Mouse (Mus musculus) embryonic facial prominence, embryonic 10.5 days (tissue): ENCODE results near the gene Slc25a47. TPM values are rescaled to one million over a fixed set of nuclear protein-coding genes. Genes with fewer than 3 reads are reported as not detected.

Experiments
- DNase-seq: peaks from one replicate; pipeline ENCODE4 v3.0.0-alpha.2; 2017; ENCODE audit warnings: low spot score
- H3K27ac ChIP-seq: fragments of 300-500 bp; sonication (generic); replicated peaks from 2 replicates; pipeline ENCODE4 v1.5.1; 2016; ENCODE audit warnings: mild to moderate bottlenecking
- H3K27me3 ChIP-seq: fragments of 300-500 bp; sonication (generic); replicated peaks from 2 replicates; pipeline ENCODE4 v1.6.1; 2016; ENCODE audit warnings: low read depth, mild to moderate bottlenecking; ENCODE audit not compliant: poor library complexity, severe bottlenecking
- H3K36me3 ChIP-seq: fragments of 300-500 bp; sonication (generic); replicated peaks from 2 replicates; pipeline ENCODE4 v1.6.1; 2016; ENCODE audit warnings: mild to moderate bottlenecking, moderate library complexity
- H3K4me1 ChIP-seq: fragments of 300-500 bp; sonication (generic); 2 replicates; pipeline ENCODE4 v1.6.1; 2016
- H3K4me3 ChIP-seq: fragments of 300-500 bp; sonication (generic); 2 replicates; pipeline ENCODE4 v1.5.1; 2016; ENCODE audit warnings: mild to moderate bottlenecking, moderate library complexity
- H3K9me3 ChIP-seq: fragments of 300-500 bp; sonication (generic); 2 replicates; pipeline ENCODE4 v1.6.1; 2016; ENCODE audit warnings: mild to moderate bottlenecking
- WGBS: fragments of 180-500 bp; shearing (Covaris S2); methylation state at CpG from one replicate; pipeline ENCODE4 v1.1.7; 2016; 5-methylcytosine and 5-hydroxymethylcytosine counted together
- polyA plus RNA-seq: library from polyadenylated mRNA; unstranded; fragments of >200 nt; fragmentation: Nextera tagmentation; extraction: Ambion mirVana; gene quantifications from 2 replicates; pipeline ENCODE4 v1.2.1, GENCODE M21; 2016

The Slc25a47 gene
- polyA plus RNA-seq, 1 experiment from 2014 or later = 15.2 TPM

- Histone ChIP-seq H3K4me3 (no peak overlapping the region), H3K4me1 (peaks cover 27% of the 10 kb centered on the region), H3K27me3 (no peaks in the 10 kb centered on the region), H3K27ac (no peak overlapping the region), H3K36me3 (peaks cover 35% of the 10 kb centered on the region), H3K9me3 (no peaks in the 10 kb centered on the region)
- 87% methylated on average over 8 of the region's 8 CpGs for WGBS
- no peak for DNase-seq
Measured at GRCm38 (mm10) chr12:108850886-108851285, 15.0 kb downstream of the Slc25a47 start.

GRCm38 (mm10) chr12:108852822-108853221 is 17.0 kb downstream of the Slc25a47 start:
- no peaks in the 10 kb centered on the region for H3K9me3 ChIP-seq
- peak overlapping the region; percentile 44; the same call in 1 of the 2 replicates for H3K27ac ChIP-seq
- H3K36me3 ChIP-seq = peaks cover 24% of the 10 kb centered on the region
- 86% methylated on average over 8 of the region's 8 CpGs for WGBS
- DNase-seq = no peak
- no peaks in the 10 kb centered on the region for H3K27me3 ChIP-seq
- peaks cover 45% of the 10 kb centered on the region for H3K4me1 ChIP-seq
- no peak overlapping the region for H3K4me3 ChIP-seq

GRCm38 (mm10) chr12:108855081-108855480 is 19.2 kb downstream of the Slc25a47 start:
- H3K27me3 ChIP-seq = no peaks in the 10 kb centered on the region
- 90% methylated on average over 10 of the region's 10 CpGs for WGBS
- peaks cover 29% of the 10 kb centered on the region for H3K36me3 ChIP-seq
- H3K27ac ChIP-seq = no peak overlapping the region
- H3K9me3 ChIP-seq = no peaks in the 10 kb centered on the region
- DNase-seq = no peak
- H3K4me3 ChIP-seq = no peak overlapping the region
- H3K4me1 ChIP-seq = peaks cover 41% of the 10 kb centered on the region

GRCm38 (mm10) chr12:108856186-108856585 is 20.3 kb downstream of the Slc25a47 start:
- H3K27ac ChIP-seq = 0 out of 2 replicates have a peak overlapping the region, but pooled peaks have one; percentile 42
- no peaks in the 10 kb centered on the region for H3K27me3 ChIP-seq
- no peak overlapping the region for H3K4me3 ChIP-seq
- peaks cover 40% of the 10 kb centered on the region for H3K36me3 ChIP-seq
- peaks cover 30% of the 10 kb centered on the region for H3K4me1 ChIP-seq
- H3K9me3 ChIP-seq = no peaks in the 10 kb centered on the region
- DNase-seq = no peak
- 88% methylated on average over 8 of the region's 8 CpGs for WGBS

- Histone ChIP-seq H3K27ac (peak overlapping the region; percentile 30; the same call in 1 of the 2 replicates), H3K36me3 (peaks cover 49% of the 10 kb centered on the region), H3K4me1 (peaks cover 22% of the 10 kb centered on the region), H3K4me3 (no peak overlapping the region), H3K9me3 (no peaks in the 10 kb centered on the region), H3K27me3 (no peaks in the 10 kb centered on the region)
- no peak for DNase-seq
- WGBS = 88% methylated on average over 7 of the region's 7 CpGs
Measured at GRCm38 (mm10) chr12:108857109-108857508, 21.3 kb downstream of the Slc25a47 start.

GRCm38 (mm10) chr12:108857589-108858184 is 21.8 kb downstream of the Slc25a47 start:
- WGBS = 78% methylated on average over 7 of the region's 7 CpGs
- Histone ChIP-seq H3K9me3 (no peaks in the 10 kb centered on the region), H3K27me3 (no peaks in the 10 kb centered on the region), H3K4me3 (no peak overlapping the region), H3K36me3 (peaks cover 55% of the 10 kb centered on the region), H3K4me1 (peaks cover 22% of the 10 kb centered on the region), H3K27ac (0 out of 2 replicates have a peak overlapping the region, but pooled peaks have one; percentile 3)
- DNase-seq = no peak

GRCm38 (mm10) chr12:108858486-108858885 is 22.6 kb downstream of the Slc25a47 start:
- WGBS = 84% methylated on average over 5 of the region's 5 CpGs
- Histone ChIP-seq H3K4me3 (no peak overlapping the region), H3K4me1 (peaks cover 22% of the 10 kb centered on the region), H3K27ac (no peak overlapping the region), H3K9me3 (no peaks in the 10 kb centered on the region), H3K36me3 (peaks cover 63% of the 10 kb centered on the region), H3K27me3 (no peaks in the 10 kb centered on the region)
- DNase-seq = no peak

- DNase-seq = no peak
- Histone ChIP-seq H3K4me3 (no peak overlapping the region), H3K27me3 (no peaks in the 10 kb centered on the region), H3K27ac (no peak overlapping the region), H3K4me1 (no peaks in the 10 kb centered on the region), H3K36me3 (peaks cover 100% of the 10 kb centered on the region), H3K9me3 (no peaks in the 10 kb centered on the region)
- 93% methylated on average over 6 of the region's 6 CpGs for WGBS
Measured at GRCm38 (mm10) chr12:108865007-108865494, 29.2 kb downstream of the Slc25a47 start.

- no peaks in the 10 kb centered on the region for H3K27me3 ChIP-seq
- peaks cover 100% of the 10 kb centered on the region for H3K36me3 ChIP-seq
- H3K4me3 ChIP-seq = no peak overlapping the region
- H3K9me3 ChIP-seq = no peaks in the 10 kb centered on the region
- WGBS = 85% methylated on average over 2 of the region's 2 CpGs
- H3K27ac ChIP-seq = no peak overlapping the region
- no peak for DNase-seq
- no peaks in the 10 kb centered on the region for H3K4me1 ChIP-seq
Measured at GRCm38 (mm10) chr12:108869575-108869974, 33.7 kb downstream of the Slc25a47 start.

GRCm38 (mm10) chr12:108873122-108873521 is 37.3 kb downstream of the Slc25a47 start:
- WGBS = 87% methylated on average over 5 of the region's 5 CpGs
- peaks cover 99% of the 10 kb centered on the region for H3K36me3 ChIP-seq
- no peaks in the 10 kb centered on the region for H3K9me3 ChIP-seq
- no peak for DNase-seq
- H3K27ac ChIP-seq = no peak overlapping the region
- H3K4me1 ChIP-seq = no peaks in the 10 kb centered on the region
- H3K27me3 ChIP-seq = no peaks in the 10 kb centered on the region
- H3K4me3 ChIP-seq = no peak overlapping the region

- peaks cover 99% of the 10 kb centered on the region for H3K36me3 ChIP-seq
- no peak overlapping the region for H3K27ac ChIP-seq
- H3K9me3 ChIP-seq = no peaks in the 10 kb centered on the region
- WGBS = 91% methylated on average over 4 of the region's 4 CpGs
- no peaks in the 10 kb centered on the region for H3K4me1 ChIP-seq
- DNase-seq = no peak
- H3K4me3 ChIP-seq = no peak overlapping the region
- no peaks in the 10 kb centered on the region for H3K27me3 ChIP-seq
Measured at GRCm38 (mm10) chr12:108879138-108879537, 43.3 kb downstream of the Slc25a47 start.

- H3K4me1 ChIP-seq = no peaks in the 10 kb centered on the region
- H3K9me3 ChIP-seq = no peaks in the 10 kb centered on the region
- no peak overlapping the region for H3K4me3 ChIP-seq
- 95% methylated on average over 5 of the region's 5 CpGs for WGBS
- no peaks in the 10 kb centered on the region for H3K27me3 ChIP-seq
- peaks cover 99% of the 10 kb centered on the region for H3K36me3 ChIP-seq
- no peak for DNase-seq
- H3K27ac ChIP-seq = no peak overlapping the region
Measured at GRCm38 (mm10) chr12:108880606-108881005, 44.8 kb downstream of the Slc25a47 start.

- H3K4me1 ChIP-seq = no peaks in the 10 kb centered on the region
- WGBS = 87% methylated on average over 3 of the region's 3 CpGs
- DNase-seq = no peak
- no peaks in the 10 kb centered on the region for H3K27me3 ChIP-seq
- H3K36me3 ChIP-seq = peaks cover 99% of the 10 kb centered on the region
- no peak overlapping the region for H3K27ac ChIP-seq
- no peak overlapping the region for H3K4me3 ChIP-seq
- H3K9me3 ChIP-seq = no peaks in the 10 kb centered on the region
Measured at GRCm38 (mm10) chr12:108881192-108881591, 45.3 kb downstream of the Slc25a47 start.
